Mouse (Mus musculus): ENCODE measurements around the gene Oog1.
"Not testable (repeated sequence)": the region's sequence is repeated elsewhere in the genome, so short reads cannot be mapped to it uniquely, and the experiment has no call there.

Oog1 gene

GRCm38 (mm10) chr12:87602388-87602787 lies at the start of gene Oog1:
Gene Oog1, plus strand, starts transcription at chr12:87602688.
- not testable (repeated sequence) for DNase-seq (ENCODE audit: low spot score in 2 of 2)

- DNase-seq (ENCODE audit: low spot score in 2 of 2) = not testable (repeated sequence)
These were observed 1.1 kb upstream of the Oog1 start for GRCm38 (mm10) chr12:87601388-87601787.

- DNase-seq (ENCODE audit: low spot score in 2 of 2) = not testable (repeated sequence)
These were observed 16.1 kb downstream of the Oog1 start, which contains the start of gene Gm4027 for GRCm38 (mm10) chr12:87618569-87618968. Gene Gm4027, plus strand, starts transcription at chr12:87618869.

DNA sequence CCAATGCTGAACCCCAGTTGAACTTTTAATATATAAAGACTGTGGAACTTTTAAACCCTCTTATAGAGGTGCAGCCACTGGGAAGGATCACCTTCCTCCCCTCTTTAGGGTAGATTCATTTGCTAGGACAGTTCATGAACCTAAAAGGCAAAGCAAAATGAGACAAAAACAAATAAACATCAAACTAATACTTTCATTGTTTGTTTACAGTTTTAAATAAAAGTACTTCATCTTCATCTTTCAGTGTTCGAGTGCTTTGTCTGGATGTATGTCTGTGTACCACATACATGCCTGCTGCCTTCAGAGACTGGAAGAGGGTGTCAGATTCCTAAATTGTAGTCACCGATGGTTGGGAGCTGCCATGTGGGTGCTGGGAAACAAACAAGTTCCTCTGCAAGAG lies 42.0 kb downstream of the Oog1 start, which contains the start of gene Gm16381:
TSS of gene Gm16381 (minus strand) at position 101 of the 400 bp plus-strand sequence.
- not testable (repeated sequence) for DNase-seq (ENCODE audit: low spot score in 2 of 2)

GRCm38 (mm10) chr12:87652916-87653703 lies 50.6 kb downstream of the Oog1 start:
- not testable (repeated sequence) for DNase-seq (ENCODE audit: low spot score in 2 of 2)

All from urinary bladder, postnatal 36 days (tissue).